Mouse (Mus musculus): ENCODE results near the gene Pik3r5. TPM values are rescaled to one million over a fixed set of nuclear protein-coding genes. Genes with fewer than 3 reads are reported as not detected.

Pik3r5 gene
- total and polyA plus RNA-seq, 2 experiments from 2014 or later = 0.82 to 2.0 TPM

DNA sequence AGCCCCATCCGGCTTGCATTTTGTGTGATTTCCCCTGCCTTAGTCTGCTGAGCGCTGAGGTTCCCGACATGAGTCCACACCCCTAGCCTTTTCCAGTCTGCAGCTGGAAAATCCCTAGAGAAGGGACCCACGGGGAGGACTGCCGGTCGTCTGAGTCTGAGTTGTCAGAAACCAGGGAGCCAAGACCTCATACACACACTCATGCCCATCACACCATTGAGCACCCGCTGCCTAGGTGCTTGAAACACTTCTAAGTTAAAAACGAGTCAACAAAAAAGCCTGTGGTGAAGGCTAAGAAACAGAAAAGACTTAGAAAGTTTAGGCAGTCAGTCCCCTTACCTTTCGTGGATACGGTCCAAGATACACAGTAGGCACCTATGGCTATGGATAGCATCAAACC is 55.8 kb downstream of the Pik3r5 start:
- 80% methylated on average over 10 of the region's 10 CpGs for WGBS
- no peak overlapping the region for H3K27ac ChIP-seq (ENCODE audit: low read depth)
- DNase-seq (ENCODE audit: low spot score) (no peak), ATAC-seq (ENCODE audit: insufficient read depth, low read depth) (no peak)
- H3K4me2 ChIP-seq (ENCODE audit: low read depth, low read length) = no peak overlapping the region
- peaks cover 7% of the 10 kb centered on the region for H3K4me1 ChIP-seq (ENCODE audit: control insufficient read depth, insufficient read depth)
- TF ChIP-seq EP300 (IDR thresholded peaks at IDR 0.05; ENCODE audit: low read depth) (no peak), CTCF (IDR thresholded peaks at IDR 0.05; ENCODE audit: low read depth) (no peak)
- H3K9ac ChIP-seq (replicated peaks; ENCODE audit: low read depth, low read length) = no peak overlapping the region
- H3K27me3 ChIP-seq (ENCODE audit: control insufficient read depth, insufficient read depth, low read length) = no peaks in the 10 kb centered on the region
- no peaks in the 10 kb centered on the region for H3K36me3 ChIP-seq (replicated peaks; ENCODE audit: control insufficient read depth, insufficient read depth, low read length)
- H3K4me3 ChIP-seq (ENCODE audit: low read depth, low read length) = no peak overlapping the region
- no peaks in the 10 kb centered on the region for H3K9me3 ChIP-seq (replicated peaks; ENCODE audit: control insufficient read depth, low read length)

DNA sequence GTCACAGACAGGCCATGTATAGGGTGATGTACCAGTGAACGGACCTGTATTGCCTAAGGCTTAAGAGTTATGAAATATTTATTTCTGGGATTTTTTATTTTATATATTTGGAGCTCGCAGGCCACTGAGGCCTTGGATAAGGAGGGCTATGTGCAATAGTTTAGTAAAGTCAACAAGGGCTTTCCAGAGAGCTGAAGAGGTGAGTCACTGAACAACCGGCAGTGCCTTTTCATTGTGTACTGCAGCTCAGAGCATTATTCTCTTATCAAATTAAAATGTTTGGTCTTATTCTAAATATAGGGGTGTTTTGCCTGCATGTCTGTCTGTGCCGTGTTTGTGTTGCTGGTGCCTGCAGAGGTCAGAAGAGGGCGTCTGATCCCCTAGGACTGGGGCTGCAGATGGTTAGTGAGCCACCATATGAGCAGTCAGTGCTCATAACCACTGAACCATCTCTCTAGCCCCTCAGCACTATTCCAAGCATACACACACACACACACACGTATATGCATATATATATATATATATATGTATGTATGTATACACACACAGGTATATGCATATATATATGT is 56.4 kb downstream of the Pik3r5 start:
- Histone ChIP-seq H3K4me2 (ENCODE audit: low read depth, low read length) (no peak overlapping the region), H3K27ac (ENCODE audit: low read depth) (0 out of 2 replicates have a peak overlapping the region, but pooled peaks have one; percentile 6), H3K9ac (replicated peaks; ENCODE audit: low read depth, low read length) (no peak overlapping the region), H3K27me3 (ENCODE audit: control insufficient read depth, insufficient read depth, low read length) (no peaks in the 10 kb centered on the region), H3K4me1 (ENCODE audit: control insufficient read depth, insufficient read depth) (peaks cover 12% of the 10 kb centered on the region), H3K4me3 (ENCODE audit: low read depth, low read length) (no peak overlapping the region), H3K36me3 (replicated peaks; ENCODE audit: control insufficient read depth, insufficient read depth, low read length) (no peaks in the 10 kb centered on the region), H3K9me3 (replicated peaks; ENCODE audit: control insufficient read depth, low read length) (no peaks in the 10 kb centered on the region)
- WGBS = 50% methylated on average over 6 of the region's 6 CpGs
- TF ChIP-seq CTCF (IDR thresholded peaks at IDR 0.05; ENCODE audit: low read depth) = no peak; the same call in 1 of the 2 replicates
- no peak for TF ChIP-seq EP300 (IDR thresholded peaks at IDR 0.05; ENCODE audit: low read depth)
- DNase-seq (ENCODE audit: low spot score) = no peak
- ATAC-seq (ENCODE audit: insufficient read depth, low read depth) = no peak

GRCm38 (mm10) chr11:68489236-68489635 is 57.3 kb downstream of the Pik3r5 start:
- no peak overlapping the region for H3K4me2 ChIP-seq (ENCODE audit: low read depth, low read length)
- ATAC-seq (ENCODE audit: insufficient read depth, low read depth) (no peak), DNase-seq (ENCODE audit: low spot score) (no peak)
- peaks cover 21% of the 10 kb centered on the region for H3K4me1 ChIP-seq (ENCODE audit: control insufficient read depth, insufficient read depth)
- TF ChIP-seq CTCF (IDR thresholded peaks at IDR 0.05; ENCODE audit: low read depth) (no peak), EP300 (IDR thresholded peaks at IDR 0.05; ENCODE audit: low read depth) (no peak)
- H3K27ac ChIP-seq (ENCODE audit: low read depth) = no peak overlapping the region
- no peaks in the 10 kb centered on the region for H3K27me3 ChIP-seq (ENCODE audit: control insufficient read depth, insufficient read depth, low read length)
- no peak overlapping the region for H3K9ac ChIP-seq (replicated peaks; ENCODE audit: low read depth, low read length)
- no peak overlapping the region for H3K4me3 ChIP-seq (ENCODE audit: low read depth, low read length)
- no peaks in the 10 kb centered on the region for H3K9me3 ChIP-seq (replicated peaks; ENCODE audit: control insufficient read depth, low read length)
- WGBS = 69% methylated on average over 2 of the region's 2 CpGs
- H3K36me3 ChIP-seq (replicated peaks; ENCODE audit: control insufficient read depth, insufficient read depth, low read length) = no peaks in the 10 kb centered on the region

- no peaks in the 10 kb centered on the region for H3K27me3 ChIP-seq (ENCODE audit: control insufficient read depth, insufficient read depth, low read length)
- no peak overlapping the region for H3K4me2 ChIP-seq (ENCODE audit: low read depth, low read length)
- H3K9ac ChIP-seq (replicated peaks; ENCODE audit: low read depth, low read length) = no peak overlapping the region
- no peak overlapping the region for H3K27ac ChIP-seq (ENCODE audit: low read depth)
- H3K4me3 ChIP-seq (ENCODE audit: low read depth, low read length) = no peak overlapping the region
- DNase-seq (ENCODE audit: low spot score) = no peak
- ATAC-seq (ENCODE audit: insufficient read depth, low read depth) = no peak
- peaks cover 14% of the 10 kb centered on the region for H3K4me1 ChIP-seq (ENCODE audit: control insufficient read depth, insufficient read depth)
- WGBS = 92% methylated on average over 11 of the region's 11 CpGs
- no peaks in the 10 kb centered on the region for H3K36me3 ChIP-seq (replicated peaks; ENCODE audit: control insufficient read depth, insufficient read depth, low read length)
- H3K9me3 ChIP-seq (replicated peaks; ENCODE audit: control insufficient read depth, low read length) = no peaks in the 10 kb centered on the region
- TF ChIP-seq CTCF (IDR thresholded peaks at IDR 0.05; ENCODE audit: low read depth) (no peak), EP300 (IDR thresholded peaks at IDR 0.05; ENCODE audit: low read depth) (no peak)
Measured at GRCm38 (mm10) chr11:68492592-68492991, 60.7 kb downstream of the Pik3r5 start.

GRCm38 (mm10) chr11:68493760-68494159 is 61.8 kb downstream of the Pik3r5 start:
- Histone ChIP-seq H3K9ac (replicated peaks; ENCODE audit: low read depth, low read length) (peak overlapping the region; percentile 25; the same call in 1 of the 2 replicates), H3K4me2 (ENCODE audit: low read depth, low read length) (no peak overlapping the region; the same call in 1 of the 2 replicates)
- 15% methylated on average over 5 of the region's 5 CpGs for WGBS

DNA sequence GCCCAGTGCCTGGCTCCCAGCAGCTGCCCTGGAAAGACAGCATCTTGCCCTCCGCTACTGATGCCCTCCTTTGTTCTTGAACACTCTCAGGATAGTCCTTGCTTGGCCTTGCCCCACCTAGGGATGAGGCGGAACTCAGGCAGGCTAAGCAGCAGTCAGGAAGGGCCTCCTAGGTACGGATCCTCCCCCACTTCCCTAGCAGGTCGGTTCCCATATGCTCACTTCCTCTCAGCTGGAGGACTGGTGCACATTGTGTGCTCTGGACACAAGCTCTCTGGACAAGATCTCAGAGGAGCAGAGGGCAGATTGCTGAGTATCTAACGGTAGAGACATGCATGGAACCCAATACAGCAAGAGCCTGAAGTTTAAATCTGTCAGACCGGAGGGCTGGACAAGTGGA is 65.2 kb downstream of the Pik3r5 start:
- ATAC-seq (ENCODE audit: insufficient read depth, low read depth) (peak; percentile 22; the same call in 1 of the 2 replicates), DNase-seq (ENCODE audit: low spot score) (no peak)
- Histone ChIP-seq H3K36me3 (replicated peaks; ENCODE audit: control insufficient read depth, insufficient read depth, low read length) (no peaks in the 10 kb centered on the region), H3K9ac (replicated peaks; ENCODE audit: low read depth, low read length) (no peak overlapping the region), H3K27ac (ENCODE audit: low read depth) (peak overlapping the region; percentile 54), H3K4me1 (ENCODE audit: control insufficient read depth, insufficient read depth) (peaks cover 23% of the 10 kb centered on the region), H3K27me3 (ENCODE audit: control insufficient read depth, insufficient read depth, low read length) (no peaks in the 10 kb centered on the region), H3K4me3 (ENCODE audit: low read depth, low read length) (no peak overlapping the region), H3K9me3 (replicated peaks; ENCODE audit: control insufficient read depth, low read length) (no peaks in the 10 kb centered on the region), H3K4me2 (ENCODE audit: low read depth, low read length) (no peak overlapping the region)
- TF ChIP-seq CTCF (IDR thresholded peaks at IDR 0.05; ENCODE audit: low read depth) = 0 out of 2 replicates have a peak, but pooled peaks have one; percentile 3
- TF ChIP-seq EP300 (IDR thresholded peaks at IDR 0.05; ENCODE audit: low read depth) = peak; percentile 37; the same call in 1 of the 2 replicates
- WGBS = 47% methylated on average over 6 of the region's 6 CpGs

More at GRCm38 (mm10) chr11:68493760-68494159, 61.8 kb downstream of the Pik3r5 start:
- Histone ChIP-seq H3K36me3 (replicated peaks; ENCODE audit: control insufficient read depth, insufficient read depth, low read length) (no peaks in the 10 kb centered on the region), H3K27ac (ENCODE audit: low read depth) (no peak overlapping the region), H3K9me3 (replicated peaks; ENCODE audit: control insufficient read depth, low read length) (no peaks in the 10 kb centered on the region), H3K27me3 (ENCODE audit: control insufficient read depth, insufficient read depth, low read length) (no peaks in the 10 kb centered on the region), H3K4me1 (ENCODE audit: control insufficient read depth, insufficient read depth) (peaks cover 14% of the 10 kb centered on the region), H3K4me3 (ENCODE audit: low read depth, low read length) (no peak overlapping the region)
- TF ChIP-seq CTCF (IDR thresholded peaks at IDR 0.05; ENCODE audit: low read depth) = no peak
- no peak for TF ChIP-seq EP300 (IDR thresholded peaks at IDR 0.05; ENCODE audit: low read depth)
- DNase-seq (ENCODE audit: low spot score) (peak; percentile 60), ATAC-seq (ENCODE audit: insufficient read depth, low read depth) (peak; percentile 66)
